Mouse (Mus musculus) lung, embryonic 14.5 days (tissue): ENCODE measurements at regions not wholly inside any gene's neighbourhood (a gene's known extent, or its start where the extent isn't known, plus 50 kb on each side); places are given as distances from the start of the nearest gene placed in this dataset.
A peak's percentile ranks its signal among the peaks of the same experiment; 100 is the strongest.

Experiments used
- ATAC-seq: fragments of 200-750 bp; cut with Nextera tagmentation; 2 replicates; pipeline ENCODE4 v1.8.0; 2017; ENCODE audit warnings: mild to moderate bottlenecking, moderate TSS enrichment, moderate library complexity; ENCODE audit not compliant: insufficient read depth
- DNase-seq: peaks from one replicate; pipeline ENCODE4 v3.0.0-alpha.2; 2015
- H3K27ac ChIP-seq: fragments of 300-500 bp; sonication (generic); 2 replicates; pipeline ENCODE4 v1.5.1; 2014; ENCODE audit warnings: low read depth, mild to moderate bottlenecking, moderate library complexity
- H3K27me3 ChIP-seq: fragments of 300-500 bp; sonication (generic); 2 replicates; pipeline ENCODE4 v1.6.1; 2014; ENCODE audit warnings: low read length, control low read depth; ENCODE audit not compliant: insufficient read depth
- H3K36me3 ChIP-seq: fragments of 300-500 bp; sonication (generic); 2 replicates; pipeline ENCODE4 v1.6.1; 2014; ENCODE audit warnings: control low read depth; ENCODE audit not compliant: insufficient read depth
- H3K4me1 ChIP-seq: fragments of 300-500 bp; sonication (generic); 2 replicates; pipeline ENCODE4 v1.6.1; 2014; ENCODE audit warnings: antibody characterized with exemption, control low read depth; ENCODE audit not compliant: insufficient read depth
- H3K4me2 ChIP-seq: fragments of 300-500 bp; sonication (generic); 2 replicates; pipeline ENCODE4 v1.6.1; 2014; ENCODE audit warnings: mild to moderate bottlenecking
- H3K4me3 ChIP-seq: fragments of 300-500 bp; sonication (generic); 2 replicates; pipeline ENCODE4 v1.5.1; 2014; ENCODE audit warnings: low read depth, low read length
- H3K9ac ChIP-seq: fragments of 300-500 bp; sonication (generic); 2 replicates; pipeline ENCODE4 v1.6.1; 2014
- H3K9me3 ChIP-seq: fragments of 300-500 bp; sonication (generic); 2 replicates; pipeline ENCODE4 v1.6.1; 2016; ENCODE audit warnings: low read depth, low read length, control low read depth
- CTCF ChIP-seq: IDR thresholded peaks from 2 replicates; pipeline ENCODE4 v1.5.1; 2016; ENCODE audit warnings: antibody characterized with exemption, low read depth
- WGBS: fragments of 180-500 bp; shearing (Covaris S2); extraction: QIAGEN DNeasy Blood & Tissue Kit; methylation state at CpG from one replicate; pipeline ENCODE4 v1.1.7; 2014; 5-methylcytosine and 5-hydroxymethylcytosine counted together

DNA sequence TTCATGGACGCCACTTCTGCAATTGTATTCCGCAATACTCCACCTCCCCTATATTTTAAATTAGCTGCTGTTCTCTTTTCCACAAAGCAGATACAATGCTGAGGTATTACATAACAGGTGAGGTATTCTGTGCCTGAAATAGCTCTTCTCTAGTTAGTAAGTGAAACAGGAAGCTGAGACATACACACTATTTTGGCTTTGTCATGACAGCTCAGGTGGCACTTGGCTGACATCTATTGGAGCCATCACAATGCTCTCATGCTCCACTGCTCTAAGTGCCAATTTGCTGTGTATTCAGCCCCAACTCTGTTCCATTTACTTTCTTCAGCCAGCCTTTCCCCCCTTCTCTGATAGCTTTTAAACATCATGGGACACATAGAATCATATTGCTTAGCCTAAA, 743.7 kb upstream of the Car10 start:
- no peak overlapping the region for H3K4me3 ChIP-seq
- ATAC-seq (no peak), DNase-seq (no peak)
- no peaks in the 10 kb centered on the region for H3K9me3 ChIP-seq
- TF ChIP-seq CTCF: no peak
- H3K36me3 ChIP-seq: no peaks in the 10 kb centered on the region
- H3K4me2 ChIP-seq: no peak overlapping the region
- H3K9ac ChIP-seq: no peak overlapping the region
- H3K4me1 ChIP-seq: no peaks in the 10 kb centered on the region
- H3K27ac ChIP-seq: no peak overlapping the region
- H3K27me3 ChIP-seq: no peaks in the 10 kb centered on the region
- 89% methylated on average over 2 of the region's 2 CpGs for WGBS

DNA sequence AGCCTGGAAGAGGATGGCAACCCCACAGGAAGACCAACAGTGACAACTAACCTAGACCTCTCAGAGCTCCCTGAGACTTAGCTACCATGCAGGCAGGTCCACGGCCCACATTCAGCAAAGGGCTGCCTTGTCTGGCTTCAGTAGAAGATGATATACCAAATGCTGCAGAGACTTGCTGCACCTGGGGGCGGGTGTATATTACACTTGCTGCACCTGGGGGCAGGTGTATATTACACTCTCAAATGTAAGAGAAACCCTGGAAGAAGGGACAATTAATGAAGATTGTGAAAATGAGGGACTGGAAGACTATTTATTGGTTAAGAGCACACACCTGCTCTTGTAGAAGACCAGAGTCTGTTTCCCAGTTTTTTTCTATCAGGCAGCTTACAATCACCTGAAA, 759.2 kb upstream of the Kif2b start:
- DNase-seq (no peak), ATAC-seq (no peak)
- no peak for TF ChIP-seq CTCF
- 67% methylated on average over 2 of the region's 2 CpGs for WGBS
- H3K4me1 ChIP-seq: no peaks in the 10 kb centered on the region
- no peaks in the 10 kb centered on the region for H3K9me3 ChIP-seq
- no peaks in the 10 kb centered on the region for H3K36me3 ChIP-seq
- no peak overlapping the region for H3K27ac ChIP-seq
- H3K9ac ChIP-seq: no peak overlapping the region
- H3K4me3 ChIP-seq: no peak overlapping the region
- H3K27me3 ChIP-seq: no peaks in the 10 kb centered on the region
- no peak overlapping the region for H3K4me2 ChIP-seq

DNA sequence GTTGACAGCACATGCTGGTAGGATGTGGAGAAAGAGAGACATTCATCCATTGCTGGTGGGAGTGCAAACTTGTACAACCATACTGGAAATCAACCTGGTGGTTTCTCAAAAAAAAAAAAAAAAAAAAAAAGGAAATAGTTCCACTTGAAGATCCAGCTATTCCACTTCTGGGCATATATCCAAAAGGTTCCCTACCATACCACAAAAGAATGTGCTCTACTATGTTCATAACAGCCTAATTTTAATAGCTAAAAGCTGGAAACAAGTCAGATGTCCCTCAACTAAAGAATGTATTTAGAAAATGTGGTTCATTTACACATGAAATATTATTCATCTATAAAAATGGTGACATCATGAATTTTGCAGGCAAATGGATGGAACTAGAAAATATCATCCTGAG, 757.9 kb upstream of the Kif2b start:
- H3K9ac ChIP-seq: no peak overlapping the region
- no peaks in the 10 kb centered on the region for H3K36me3 ChIP-seq
- H3K4me3 ChIP-seq: no peak overlapping the region
- no peaks in the 10 kb centered on the region for H3K27me3 ChIP-seq
- ATAC-seq (no peak), DNase-seq (peak; percentile 5)
- H3K27ac ChIP-seq: no peak overlapping the region
- H3K9me3 ChIP-seq: no peaks in the 10 kb centered on the region
- no peak for TF ChIP-seq CTCF
- no peak overlapping the region for H3K4me2 ChIP-seq
- no peaks in the 10 kb centered on the region for H3K4me1 ChIP-seq

DNA sequence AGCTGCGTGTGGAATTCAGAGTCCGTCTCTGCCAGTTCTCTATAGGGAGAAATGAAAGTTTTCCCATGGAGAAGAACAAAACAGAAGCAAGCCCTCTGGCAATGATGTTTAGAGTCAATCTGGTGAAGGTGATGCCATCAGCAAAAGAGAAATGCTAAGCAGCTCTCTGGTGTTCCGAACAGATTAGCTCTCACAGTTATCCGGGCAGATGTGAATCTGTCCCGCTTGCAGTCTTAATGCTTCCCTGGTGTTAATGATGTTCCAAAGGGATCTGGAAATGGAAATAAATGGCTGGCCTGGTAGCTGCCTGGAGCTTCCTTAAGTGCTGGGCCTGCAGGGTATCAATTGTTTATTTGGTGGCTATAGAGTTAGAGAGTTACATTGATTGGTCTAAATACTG, 725.7 kb upstream of the Kif2b start:
- Histone ChIP-seq H3K27ac (no peak overlapping the region), H3K4me2 (no peak overlapping the region), H3K9me3 (no peaks in the 10 kb centered on the region), H3K4me1 (no peaks in the 10 kb centered on the region), H3K36me3 (no peaks in the 10 kb centered on the region), H3K27me3 (no peaks in the 10 kb centered on the region), H3K4me3 (no peak overlapping the region), H3K9ac (no peak overlapping the region)
- WGBS: 80% methylated on average over 5 of the region's 5 CpGs
- no peak for TF ChIP-seq CTCF
- ATAC-seq: no peak
- DNase-seq: no peak
